Mouse (Mus musculus): ENCODE data around the gene Gtf3c5. TPM values are rescaled to one million over a fixed set of nuclear protein-coding genes. Genes with fewer than 3 reads are reported as not detected.

The Gtf3c5 gene
- polyA plus RNA-seq, 1 experiment = 13.7 TPM

GRCm38 (mm10) chr2:28529856-28530255 lies 53.7 kb downstream of the Gtf3c5 start:
- no peaks in the 10 kb centered on the region for H3K36me3 ChIP-seq (ENCODE audit: control insufficient read depth, insufficient read depth, low read length)
- H3K27ac ChIP-seq (ENCODE audit: insufficient read depth, low read depth, low read length) = no peak overlapping the region
- H3K27me3 ChIP-seq (ENCODE audit: control insufficient read depth, insufficient read depth, low read length) = no peaks in the 10 kb centered on the region
- H3K4me3 ChIP-seq (ENCODE audit: low read depth, low read length) = no peak overlapping the region
- H3K4me1 ChIP-seq (ENCODE audit: control insufficient read depth, insufficient read depth, insufficient read length, low read length) = peaks cover 38% of the 10 kb centered on the region
- 85% methylated on average over 4 of the region's 4 CpGs for WGBS
- TF ChIP-seq CTCF (IDR thresholded peaks at IDR 0.05; ENCODE audit: extremely low read depth, insufficient read length, insufficient replicate concordance, low read depth, low read length) (no peak), POLR2A (IDR thresholded peaks at IDR 0.05; ENCODE audit: low read depth, low read length) (no peak)

- H3K4me1 ChIP-seq (ENCODE audit: control insufficient read depth, insufficient read depth, insufficient read length, low read length) = peaks cover 42% of the 10 kb centered on the region
- no peak overlapping the region for H3K4me3 ChIP-seq (ENCODE audit: low read depth, low read length)
- TF ChIP-seq CTCF (IDR thresholded peaks at IDR 0.05; ENCODE audit: extremely low read depth, insufficient read length, insufficient replicate concordance, low read depth, low read length) = no peak
- TF ChIP-seq POLR2A (IDR thresholded peaks at IDR 0.05; ENCODE audit: low read depth, low read length) = no peak
- no peaks in the 10 kb centered on the region for H3K27me3 ChIP-seq (ENCODE audit: control insufficient read depth, insufficient read depth, low read length)
- H3K27ac ChIP-seq (ENCODE audit: insufficient read depth, low read depth, low read length) = no peak overlapping the region
- 95% methylated on average over 7 of the region's 7 CpGs for WGBS
- H3K36me3 ChIP-seq (ENCODE audit: control insufficient read depth, insufficient read depth, low read length) = no peaks in the 10 kb centered on the region
These were observed 55.2 kb downstream of the Gtf3c5 start for GRCm38 (mm10) chr2:28528354-28528730.

- no peaks in the 10 kb centered on the region for H3K36me3 ChIP-seq (ENCODE audit: control insufficient read depth, insufficient read depth, low read length)
- H3K4me3 ChIP-seq (ENCODE audit: low read depth, low read length) = no peak overlapping the region
- TF ChIP-seq CTCF (IDR thresholded peaks at IDR 0.05; ENCODE audit: extremely low read depth, insufficient read length, insufficient replicate concordance, low read depth, low read length) = no peak
- no peak for TF ChIP-seq POLR2A (IDR thresholded peaks at IDR 0.05; ENCODE audit: low read depth, low read length)
- WGBS = 96% methylated on average over 20 of the region's 20 CpGs
- H3K27me3 ChIP-seq (ENCODE audit: control insufficient read depth, insufficient read depth, low read length) = no peaks in the 10 kb centered on the region
- no peak overlapping the region for H3K27ac ChIP-seq (ENCODE audit: insufficient read depth, low read depth, low read length)
- H3K4me1 ChIP-seq (ENCODE audit: control insufficient read depth, insufficient read depth, insufficient read length, low read length) = peaks cover 39% of the 10 kb centered on the region
These were observed 55.9 kb downstream of the Gtf3c5 start for GRCm38 (mm10) chr2:28527436-28528353.

- H3K4me1 ChIP-seq (ENCODE audit: control insufficient read depth, insufficient read depth, insufficient read length, low read length) = peaks cover 47% of the 10 kb centered on the region
- no peaks in the 10 kb centered on the region for H3K36me3 ChIP-seq (ENCODE audit: control insufficient read depth, insufficient read depth, low read length)
- 10% methylated on average over 12 of the region's 12 CpGs for WGBS
- TF ChIP-seq POLR2A (IDR thresholded peaks at IDR 0.05; ENCODE audit: low read depth, low read length) (no peak), CTCF (IDR thresholded peaks at IDR 0.05; ENCODE audit: extremely low read depth, insufficient read length, insufficient replicate concordance, low read depth, low read length) (peak; percentile 54; the same call in 1 of the 2 replicates)
- H3K4me3 ChIP-seq (ENCODE audit: low read depth, low read length) = peak overlapping the region; percentile 12
- peak overlapping the region; percentile 95 for H3K27ac ChIP-seq (ENCODE audit: insufficient read depth, low read depth, low read length)
- H3K27me3 ChIP-seq (ENCODE audit: control insufficient read depth, insufficient read depth, low read length) = no peaks in the 10 kb centered on the region
These were observed 57.3 kb downstream of the Gtf3c5 start for GRCm38 (mm10) chr2:28525943-28526876.

GRCm38 (mm10) chr2:28525219-28525942 lies 58.2 kb downstream of the Gtf3c5 start:
- H3K4me1 ChIP-seq (ENCODE audit: control insufficient read depth, insufficient read depth, insufficient read length, low read length) = peaks cover 53% of the 10 kb centered on the region
- H3K4me3 ChIP-seq (ENCODE audit: low read depth, low read length) = peak overlapping the region; percentile 17; the same call in 1 of the 2 replicates
- no peaks in the 10 kb centered on the region for H3K27me3 ChIP-seq (ENCODE audit: control insufficient read depth, insufficient read depth, low read length)
- no peak for TF ChIP-seq CTCF (IDR thresholded peaks at IDR 0.05; ENCODE audit: extremely low read depth, insufficient read length, insufficient replicate concordance, low read depth, low read length)
- TF ChIP-seq POLR2A (IDR thresholded peaks at IDR 0.05; ENCODE audit: low read depth, low read length) = peak; percentile 11; the same call in 1 of the 2 replicates
- WGBS = 11% methylated on average over 11 of the region's 11 CpGs
- H3K27ac ChIP-seq (ENCODE audit: insufficient read depth, low read depth, low read length) = peak overlapping the region; percentile 95
- H3K36me3 ChIP-seq (ENCODE audit: control insufficient read depth, insufficient read depth, low read length) = no peaks in the 10 kb centered on the region

GRCm38 (mm10) chr2:28524406-28524805 lies 59.1 kb downstream of the Gtf3c5 start:
- H3K4me3 ChIP-seq (ENCODE audit: low read depth, low read length) = no peak overlapping the region
- peak overlapping the region; percentile 95 for H3K27ac ChIP-seq (ENCODE audit: insufficient read depth, low read depth, low read length)
- no peaks in the 10 kb centered on the region for H3K27me3 ChIP-seq (ENCODE audit: control insufficient read depth, insufficient read depth, low read length)
- no peak for TF ChIP-seq CTCF (IDR thresholded peaks at IDR 0.05; ENCODE audit: extremely low read depth, insufficient read length, insufficient replicate concordance, low read depth, low read length)
- no peak for TF ChIP-seq POLR2A (IDR thresholded peaks at IDR 0.05; ENCODE audit: low read depth, low read length)
- peaks cover 53% of the 10 kb centered on the region for H3K4me1 ChIP-seq (ENCODE audit: control insufficient read depth, insufficient read depth, insufficient read length, low read length)
- no peaks in the 10 kb centered on the region for H3K36me3 ChIP-seq (ENCODE audit: control insufficient read depth, insufficient read depth, low read length)
- WGBS = 78% methylated on average over 10 of the region's 10 CpGs

Data from small intestine, adult 2 months (tissue).